Mouse (Mus musculus) layer of hippocampus, adult 2 months (tissue): Measurements from ENCODE around the gene Tuba1c. TPM values are rescaled to one million over a fixed set of nuclear protein-coding genes. Genes with fewer than 3 reads are reported as not detected.

Experiments used
- DNase-seq, 2 experiments: peaks; one replicate each; pipeline ENCODE4 v3.0.0; 2022; ENCODE audit warnings: low spot score in 2 of 2
- H3K27ac ChIP-seq: fragments of 200-600 bp; 2 replicates; pipeline ENCODE4 v1.8.1; 2022
- H3K4me3 ChIP-seq: fragments of 200-600 bp; 2 replicates; pipeline ENCODE4 v1.8.1; 2022; ENCODE audit warnings: mild to moderate bottlenecking
- CTCF ChIP-seq: fragments of 200-600 bp; conservative IDR thresholded peaks from 2 replicates; pipeline ENCODE4 v1.8.1; 2022; ENCODE audit warnings: antibody characterized with exemption, mild to moderate bottlenecking, moderate library complexity
- total RNA-seq, 2 experiments: library from RNA; stranded (reverse); gene quantifications; 2 replicates each; pipeline ENCODE4 v1.2.3; 2021

The Tuba1c gene
- total RNA-seq, 2 experiments from 2014 or later: 49.6 to 51.1 TPM

DNA sequence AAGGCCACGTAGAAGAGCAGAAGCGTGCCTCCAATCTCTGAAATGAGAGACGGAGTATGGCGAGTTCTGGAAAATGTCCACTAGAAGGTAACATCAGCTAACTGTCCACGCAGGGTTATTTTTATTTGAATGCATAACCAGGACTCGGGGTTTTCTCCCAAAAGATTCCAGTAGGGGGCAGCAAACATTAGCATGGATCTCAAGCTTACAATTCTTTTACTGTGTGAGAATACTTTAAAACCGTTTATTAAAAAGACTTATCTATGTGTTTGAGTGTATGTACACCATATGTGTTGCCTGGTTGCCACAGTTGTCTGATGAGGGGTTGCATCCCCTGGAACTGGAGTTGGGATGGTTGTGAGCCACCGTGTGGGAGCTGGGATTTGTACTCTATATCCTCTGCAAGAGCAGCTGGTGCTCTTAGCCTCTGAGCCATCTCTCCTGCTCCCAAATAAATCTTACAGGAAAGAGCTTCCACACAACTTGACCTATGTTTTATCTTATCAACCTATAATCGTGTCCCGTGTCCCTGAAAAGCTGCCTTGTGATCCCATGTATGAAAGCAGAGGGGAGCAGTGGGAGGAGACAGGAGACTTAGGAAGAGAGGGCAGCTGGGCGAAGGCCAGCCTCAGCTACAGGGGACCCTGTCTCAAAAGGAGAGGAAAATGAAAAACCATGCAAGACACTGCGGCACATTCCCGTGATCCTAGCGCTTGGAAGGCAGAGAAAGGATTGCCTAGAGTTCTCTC lies 29.0 kb upstream of the Tuba1c start:
- DNase-seq: peak in 1 of 2 experiments; percentile 68
- no peak overlapping the region; the same call in 1 of the 2 replicates for H3K4me3 ChIP-seq
- peak; percentile 89 for TF ChIP-seq CTCF
- H3K27ac ChIP-seq: no peak overlapping the region

DNA sequence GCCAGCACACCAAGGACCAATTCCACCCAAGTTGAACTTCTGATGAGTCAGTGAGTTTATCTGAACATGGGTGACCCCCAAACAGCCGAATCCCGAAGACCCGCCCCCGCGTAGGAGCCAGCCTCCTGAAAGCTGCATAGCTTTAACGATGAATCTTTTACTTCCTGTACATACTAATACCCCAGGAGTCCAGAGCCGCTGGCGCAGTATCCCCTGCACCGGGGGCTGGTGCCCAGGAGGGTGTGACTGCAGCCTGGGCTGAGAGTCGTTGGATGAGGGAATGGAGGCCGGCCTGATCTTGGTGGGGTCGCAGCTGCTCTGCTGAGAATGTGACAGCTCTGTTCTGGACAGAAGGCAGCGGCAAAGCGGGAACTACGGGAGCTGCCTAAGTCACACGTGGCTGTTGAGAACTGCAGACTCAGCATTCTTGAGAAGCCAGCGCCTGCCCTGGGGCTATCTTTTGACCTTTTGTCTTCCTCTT lies 28.2 kb upstream of the Tuba1c start:
- TF ChIP-seq CTCF: no peak
- peak overlapping the region; percentile 29; the same call in 1 of the 2 replicates for H3K4me3 ChIP-seq

DNA sequence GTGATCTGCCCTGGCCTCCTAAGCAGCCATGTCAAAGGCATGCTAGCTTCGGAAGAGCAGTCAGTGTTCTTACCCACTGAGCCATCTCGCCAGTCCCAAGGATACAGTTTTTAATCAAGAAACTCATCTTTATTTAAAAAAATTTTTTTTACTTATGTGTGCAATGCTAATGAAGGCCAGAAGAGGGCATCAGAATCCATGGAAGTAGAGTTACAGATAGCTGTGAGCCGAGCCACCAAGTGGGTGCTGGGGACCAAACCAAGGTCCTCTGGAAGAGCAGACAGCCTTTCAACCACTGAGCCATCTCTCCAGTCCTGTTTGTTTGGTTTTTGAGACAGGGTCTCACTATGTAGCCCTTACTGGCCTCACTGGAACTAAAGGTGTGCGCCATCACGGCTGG lies 26.1 kb upstream of the Tuba1c start:
- no peak for DNase-seq
- Histone ChIP-seq H3K4me3 (no peak overlapping the region), H3K27ac (no peak overlapping the region)
- peak; percentile 53 for TF ChIP-seq CTCF

More for the DNA sequence above, 28.2 kb upstream of the Tuba1c start:
- DNase-seq: no peak
- no peak overlapping the region for H3K27ac ChIP-seq

DNA sequence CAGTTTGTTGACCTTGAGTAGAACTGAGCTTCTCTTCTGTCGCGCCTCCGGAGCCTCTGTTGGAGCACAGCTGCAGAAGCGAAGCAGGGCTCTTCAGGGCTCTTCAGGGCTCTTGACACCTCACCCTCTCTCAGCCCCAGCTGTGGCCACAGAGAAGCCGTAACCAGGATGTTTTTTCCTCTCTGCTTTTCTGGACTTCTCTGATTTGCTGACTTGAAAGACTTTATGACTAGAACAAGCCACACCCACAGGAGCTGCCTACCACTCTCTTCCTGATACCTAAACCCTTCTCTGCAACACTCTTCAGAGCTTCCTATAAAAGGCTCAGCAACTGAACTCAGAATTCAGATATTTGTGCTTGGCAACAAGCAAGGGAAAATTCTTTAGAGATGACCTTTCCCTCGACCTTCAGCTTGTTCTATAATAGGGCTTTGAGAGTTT lies 20.9 kb upstream of the Tuba1c start:
- DNase-seq: no peak
- H3K27ac ChIP-seq: no peak overlapping the region
- no peak overlapping the region for H3K4me3 ChIP-seq
- no peak for TF ChIP-seq CTCF

DNA sequence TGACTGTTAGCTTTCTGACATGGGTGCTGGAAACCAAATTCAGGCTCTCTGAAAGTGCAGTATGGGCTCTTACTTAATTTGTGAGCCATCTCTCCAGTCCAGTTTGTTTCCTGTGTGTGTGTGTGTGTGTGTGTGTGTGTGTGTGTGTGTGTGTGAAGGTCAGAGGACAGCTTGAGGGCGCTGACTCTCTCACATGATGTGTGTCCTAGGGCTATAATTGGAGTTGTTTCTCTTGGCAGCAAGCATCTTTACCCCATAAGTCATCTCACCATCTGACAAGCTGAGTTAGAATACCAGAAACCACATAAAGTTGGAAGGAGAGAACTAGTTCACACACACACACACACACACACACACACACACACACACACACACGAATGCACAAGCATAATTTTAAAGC lies 18.8 kb upstream of the Tuba1c start:
- Histone ChIP-seq H3K27ac (no peak overlapping the region), H3K4me3 (no peak overlapping the region)
- no peak for DNase-seq
- no peak for TF ChIP-seq CTCF

DNA sequence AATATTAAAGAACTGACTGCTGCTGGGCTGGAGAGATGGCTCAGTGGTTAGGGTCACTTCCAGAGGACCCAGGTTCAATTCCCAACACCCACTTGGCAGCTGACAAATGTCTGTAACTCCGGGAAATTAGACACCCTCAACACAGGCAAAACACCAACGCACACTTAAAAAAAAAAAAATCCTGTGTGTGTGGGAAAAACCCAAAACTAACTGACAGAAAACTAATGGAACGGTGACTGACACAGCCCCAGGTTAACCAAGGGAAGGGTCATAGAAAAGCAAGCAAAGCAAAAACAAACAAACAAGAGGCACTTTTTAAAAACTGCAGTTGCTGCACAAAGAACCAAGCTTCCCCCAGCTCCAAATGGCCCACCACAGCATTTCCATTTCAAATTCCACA lies 17.7 kb upstream of the Tuba1c start:
- Histone ChIP-seq H3K4me3 (no peak overlapping the region), H3K27ac (no peak overlapping the region)
- TF ChIP-seq CTCF: no peak
- no peak for DNase-seq

DNA sequence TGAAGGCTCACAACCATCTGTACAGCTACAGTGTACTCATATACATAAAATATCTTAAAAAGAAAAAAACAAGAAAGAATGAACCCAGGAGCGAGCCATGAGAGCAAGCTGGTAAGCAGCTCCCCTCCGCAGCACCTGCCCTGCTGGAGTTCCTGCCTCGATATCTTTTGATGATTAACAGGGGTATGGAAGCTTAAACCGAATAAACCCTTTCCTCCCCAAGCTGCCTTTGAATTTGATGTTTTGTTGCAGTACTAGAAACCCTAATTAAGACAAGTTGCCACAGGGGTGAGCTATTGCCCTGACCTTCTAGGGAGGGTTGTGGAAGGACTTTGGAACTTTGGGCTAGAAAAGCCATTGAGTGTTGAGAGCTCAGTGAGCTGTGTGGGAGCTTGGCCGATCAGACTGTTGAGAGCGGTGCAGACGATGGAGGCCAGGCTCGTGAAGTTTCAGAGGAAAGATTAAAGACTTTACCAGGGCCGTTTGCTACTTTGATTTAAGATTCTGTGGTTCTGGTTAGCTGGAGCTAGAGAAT lies 15.1 kb upstream of the Tuba1c start:
- H3K4me3 ChIP-seq: no peak overlapping the region
- TF ChIP-seq CTCF: no peak
- H3K27ac ChIP-seq: no peak overlapping the region
- DNase-seq: no peak

DNA sequence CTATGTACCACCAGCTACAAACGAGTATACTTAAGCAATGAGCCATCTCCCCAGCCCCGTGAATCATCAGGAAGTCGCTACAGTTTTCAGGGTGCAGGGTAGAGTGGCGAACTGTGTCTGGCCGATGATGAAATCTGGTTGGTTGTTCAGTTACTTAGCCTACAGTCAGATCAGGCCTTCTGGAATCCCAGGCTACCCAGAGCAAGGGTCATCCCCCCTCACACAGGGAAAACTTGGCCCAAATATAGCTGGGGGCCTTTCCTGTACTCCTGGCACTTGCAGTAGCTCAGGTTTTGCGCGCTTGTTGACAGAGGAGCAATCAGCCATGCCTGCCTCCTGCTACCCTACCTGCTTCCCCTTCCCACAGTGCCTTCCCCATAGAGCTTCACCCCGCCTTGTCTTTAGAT lies 12.3 kb upstream of the Tuba1c start:
- Histone ChIP-seq H3K4me3 (no peak overlapping the region), H3K27ac (no peak overlapping the region)
- no peak for TF ChIP-seq CTCF
- DNase-seq: no peak

DNA sequence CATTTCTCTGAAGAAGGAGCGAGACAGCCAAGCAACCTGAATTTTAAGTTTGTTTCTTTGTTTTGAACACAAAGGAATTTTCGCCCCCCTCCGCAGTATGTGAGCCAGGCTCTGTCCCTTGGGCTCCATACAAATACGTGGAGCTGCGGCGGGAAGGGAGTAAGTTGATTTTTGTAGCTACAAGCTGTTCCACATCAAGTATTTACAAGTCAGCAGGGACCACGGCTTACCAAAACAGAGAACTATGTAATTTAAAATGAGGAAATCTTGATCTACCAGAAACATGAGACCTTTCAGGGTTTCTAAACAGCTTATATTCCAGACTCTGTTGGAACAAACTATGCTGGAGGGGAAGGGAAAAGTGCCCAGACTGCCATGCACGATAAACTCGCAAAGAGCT lies 11.7 kb upstream of the Tuba1c start:
- Histone ChIP-seq H3K27ac (no peak overlapping the region), H3K4me3 (no peak overlapping the region)

DNA sequence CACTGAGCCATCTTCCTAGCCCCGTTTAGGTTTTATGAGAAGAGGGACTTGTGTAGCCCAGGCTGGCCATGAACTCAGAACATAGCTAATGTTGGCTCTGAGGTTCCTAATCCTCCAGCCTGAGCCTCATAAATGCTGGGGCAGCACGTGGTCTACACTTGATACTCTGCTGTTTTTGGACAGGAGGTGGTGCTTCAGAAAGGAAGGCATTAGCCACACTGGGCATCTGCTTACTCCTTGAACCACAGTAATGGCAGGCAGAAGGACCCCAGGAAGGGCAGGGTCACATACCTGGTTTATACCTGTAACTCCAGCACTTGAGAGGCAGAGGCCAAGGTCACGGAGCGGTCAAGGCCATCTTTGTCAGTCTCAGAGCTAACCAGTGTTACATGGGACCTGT lies 11.1 kb upstream of the Tuba1c start:
- TF ChIP-seq CTCF: no peak
- DNase-seq: no peak
- H3K27ac ChIP-seq: no peak overlapping the region
- H3K4me3 ChIP-seq: no peak overlapping the region

More for the DNA sequence above, 11.7 kb upstream of the Tuba1c start:
- no peak for DNase-seq
- no peak for TF ChIP-seq CTCF

DNA sequence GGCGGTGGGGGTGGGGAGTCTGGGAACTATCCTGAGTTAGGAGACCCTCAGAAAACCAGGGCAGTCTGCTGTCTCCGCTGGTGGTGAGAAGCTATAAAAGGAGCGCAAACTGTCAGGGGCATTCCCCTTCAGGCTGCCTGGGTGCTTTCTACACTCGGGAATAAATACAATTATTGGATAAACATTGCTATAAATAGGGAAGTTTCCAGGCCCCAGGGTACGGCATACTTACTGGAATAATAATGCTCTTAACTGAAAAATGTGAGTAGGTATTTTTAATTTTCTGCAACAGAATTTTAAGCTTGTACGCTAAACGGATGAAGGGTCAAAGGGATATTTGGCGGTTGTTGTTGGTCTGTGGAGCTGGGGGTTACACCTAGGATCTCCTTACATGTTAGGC lies 10.3 kb upstream of the Tuba1c start:
- no peak for TF ChIP-seq CTCF
- no peak overlapping the region for H3K4me3 ChIP-seq
- no peak for DNase-seq
- no peak overlapping the region for H3K27ac ChIP-seq

DNA sequence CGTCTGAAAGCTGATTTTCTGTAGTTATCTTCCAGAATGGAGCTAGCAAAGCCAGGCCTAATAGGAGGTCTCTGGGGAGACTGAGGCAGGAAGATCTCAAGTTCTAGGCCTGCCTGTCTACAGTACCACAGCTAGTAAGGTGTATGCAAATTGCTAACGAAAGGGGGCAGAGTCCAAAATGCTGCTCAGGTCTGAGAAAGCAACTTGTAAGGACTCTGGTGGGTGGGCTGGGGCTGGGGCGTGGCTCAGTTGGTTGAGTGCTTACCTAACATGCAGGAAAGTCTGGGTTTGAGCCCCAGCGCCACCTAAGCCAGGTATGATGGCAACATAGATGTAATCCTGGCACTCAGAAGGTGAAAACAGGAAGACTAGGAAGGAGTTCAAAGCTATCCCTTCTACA lies 9.5 kb upstream of the Tuba1c start:
- no peak for TF ChIP-seq CTCF
- no peak for DNase-seq
- Histone ChIP-seq H3K4me3 (no peak overlapping the region), H3K27ac (no peak overlapping the region)

DNA sequence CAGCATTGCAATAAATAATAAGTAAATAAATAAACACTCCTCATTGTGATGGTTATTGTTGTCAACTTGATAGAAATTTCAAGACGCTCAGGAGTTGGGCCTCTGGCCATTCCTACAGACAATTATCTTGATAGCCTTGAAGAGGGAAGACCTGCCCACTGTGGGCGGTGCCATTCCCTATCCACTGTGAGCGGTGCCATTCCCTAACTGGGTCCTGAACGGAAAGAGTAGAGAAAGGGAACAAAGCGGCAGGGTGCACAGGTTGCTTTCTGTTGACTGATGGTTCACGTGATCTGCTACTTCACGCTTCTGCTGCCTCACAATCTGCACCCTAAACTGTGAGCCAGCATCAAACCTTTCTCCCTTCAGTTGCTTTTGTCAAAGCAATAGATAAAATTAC lies 8.4 kb upstream of the Tuba1c start:
- TF ChIP-seq CTCF: no peak
- H3K27ac ChIP-seq: no peak overlapping the region
- DNase-seq: no peak
- no peak overlapping the region for H3K4me3 ChIP-seq
